Mouse (Mus musculus): ENCODE results near the gene Olfr1118.
"Not testable (repeated sequence)": the region's sequence is repeated elsewhere in the genome, so short reads cannot be mapped to it uniquely, and the experiment has no call there.

The Olfr1118 gene

DNA sequence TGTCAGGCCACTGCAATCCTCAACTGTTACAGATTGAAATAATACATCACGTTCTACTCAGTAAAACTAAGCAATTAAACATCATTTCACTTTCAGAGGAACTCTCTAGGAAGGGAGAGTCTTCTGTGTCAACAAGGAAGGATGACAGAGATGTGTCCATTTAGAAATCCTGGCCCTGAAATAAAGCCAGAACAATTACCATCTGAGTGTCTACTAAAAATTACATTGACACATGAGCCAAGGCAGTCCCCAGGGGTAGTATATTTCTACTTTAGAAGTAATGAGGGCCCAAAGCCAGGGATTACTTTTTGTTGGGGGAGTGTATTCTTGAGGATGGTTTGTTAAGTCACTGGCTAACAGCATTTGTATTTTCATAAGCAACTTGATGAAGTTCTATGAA lies at the start of gene Olfr1118:
Olfr1118 (plus strand) TSS at position 301 of the 400 bp plus-strand sequence.
- DNase-seq (ENCODE audit: low spot score in 2 of 2), result no peak

- no peak for DNase-seq (ENCODE audit: low spot score in 2 of 2)
Observed at GRCm38 (mm10) chr2:87267234-87267633, 40.1 kb upstream of the Olfr1118 start, which contains the start of gene Olfr1116. Olfr1116 (plus strand) TSS chr2:87267534.

DNA sequence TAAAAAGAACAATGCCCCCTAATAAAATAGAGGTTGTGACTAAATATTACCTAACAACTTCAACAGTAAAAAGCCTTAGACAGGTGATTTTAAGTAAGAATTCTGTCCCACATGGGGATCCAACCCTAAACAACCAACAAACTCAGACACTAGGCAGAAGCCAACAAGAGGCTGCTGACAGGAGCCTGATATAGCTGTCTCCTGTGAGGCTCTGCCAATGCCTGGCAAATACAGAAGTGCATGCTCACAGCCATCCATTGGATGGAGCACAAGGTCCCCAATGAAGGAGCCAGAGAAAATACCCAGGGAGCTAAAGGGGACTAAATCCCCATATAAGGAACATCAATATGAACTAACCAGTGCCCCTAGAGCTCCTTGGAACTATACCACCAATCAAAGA lies 13.4 kb upstream of the Olfr1118 start:
- not testable (repeated sequence) for DNase-seq (ENCODE audit: low spot score in 2 of 2)

DNA sequence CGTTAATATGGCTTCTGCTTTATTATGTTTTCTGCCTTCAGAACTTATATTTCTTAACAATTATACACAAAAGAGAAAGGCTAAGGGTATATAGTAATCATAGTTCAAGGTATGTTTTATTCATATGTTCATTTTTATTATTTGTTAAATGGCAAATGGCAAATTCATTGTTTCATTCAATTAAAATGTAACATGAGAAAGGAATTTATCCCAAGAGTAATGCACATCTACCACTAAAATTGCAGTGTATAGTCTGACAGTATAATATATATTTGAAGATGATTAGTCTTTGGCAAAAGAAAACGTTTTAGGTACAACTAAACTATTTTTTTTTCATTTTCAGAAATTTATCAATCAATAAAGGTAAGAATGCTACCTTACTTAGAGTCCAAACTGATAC lies 47.1 kb downstream of the Olfr1118 start, which contains the start of gene Olfr1120:
Olfr1120 (plus strand) TSS at position 301 of the 400 bp plus-strand sequence.
- no peak for DNase-seq (ENCODE audit: low spot score in 2 of 2)

- not testable (repeated sequence) for DNase-seq (ENCODE audit: low spot score in 2 of 2)
Observed at GRCm38 (mm10) chr2:87360121-87360520, 52.7 kb downstream of the Olfr1118 start.

Measured in left cerebral cortex, adult 9 months (tissue).